Mouse (Mus musculus) embryonic fibroblast, embryonic 13.5 days (primary cell): ENCODE data around the gene Fam78b.

ENCODE experiments used
- CTCF ChIP-seq: IDR thresholded peaks from 2 replicates; pipeline ENCODE4 v1.5.1; 2011; ENCODE audit warnings: mild to moderate bottlenecking, control low read depth, low read length, moderate library complexity, borderline replicate concordance; ENCODE audit not compliant: insufficient read depth
- POLR2A ChIP-seq: IDR thresholded peaks from 2 replicates; pipeline ENCODE4 v1.6.1; 2011; ENCODE audit warnings: low read depth, mild to moderate bottlenecking, control low read depth, low read length, moderate library complexity

GRCm38 (mm10) chr1:167046169-167046927, 45.1 kb downstream of the Fam78b start:
- TF ChIP-seq CTCF: no peak
- no peak for TF ChIP-seq POLR2A
